Mouse (Mus musculus) spleen, adult 2 months (tissue): ENCODE results near the gene Clcnkb. TPM values are rescaled to one million over a fixed set of nuclear protein-coding genes. Genes with fewer than 3 reads are reported as not detected.

Experiments
- DNase-seq, 2 experiments: peaks; one replicate each; pipeline versions ENCODE4 v3.0.0 to v3.0.0-alpha.2; 2012 to 2021; ENCODE audit warnings: low spot score in 2 of 2, low read depth in 1 of 2
- H3K27ac ChIP-seq: fragments of 200-500 bp; 2 replicates; pipeline ENCODE4 v1.5.1; 2012; ENCODE audit warnings: low read length, inconsistent platforms; ENCODE audit not compliant: insufficient read depth
- H3K27me3 ChIP-seq: fragments of 200-500 bp; 2 replicates; pipeline ENCODE4 v1.6.1; 2012; ENCODE audit warnings: mild to moderate bottlenecking, moderate library complexity, low read length, inconsistent platforms; ENCODE audit not compliant: control insufficient read depth, insufficient read depth
- H3K36me3 ChIP-seq: fragments of 200-500 bp; 2 replicates; pipeline ENCODE4 v1.6.1; 2012; ENCODE audit warnings: mild to moderate bottlenecking, low read length, inconsistent platforms; ENCODE audit not compliant: control insufficient read depth, insufficient read depth
- H3K4me1 ChIP-seq: fragments of 200-500 bp; 2 replicates; pipeline ENCODE4 v1.6.1; 2011; ENCODE audit warnings: inconsistent platforms; ENCODE audit not compliant: control insufficient read depth, insufficient read depth, insufficient read length
- H3K4me3 ChIP-seq: fragments of 200-500 bp; 2 replicates; pipeline ENCODE4 v1.5.1; 2011; ENCODE audit warnings: mild to moderate bottlenecking, inconsistent platforms; ENCODE audit not compliant: insufficient read depth, insufficient read length; ENCODE audit errors: extremely low read depth
- CTCF ChIP-seq: fragments of 200-500 bp; IDR thresholded peaks from 2 replicates; pipeline ENCODE4 v1.5.1; 2011; ENCODE audit warnings: mild to moderate bottlenecking, inconsistent platforms; ENCODE audit not compliant: insufficient read depth, insufficient read length, insufficient replicate concordance; ENCODE audit errors: extremely low read depth
- POLR2A ChIP-seq: fragments of 200-500 bp; IDR thresholded peaks from 2 replicates; pipeline ENCODE4 v1.6.1; 2011; ENCODE audit warnings: low read depth, low read length, inconsistent platforms
- WGBS: fragments of 180-500 bp; shearing (Covaris S2); methylation state at CpG from one replicate; pipeline ENCODE4 v1.1.7; 2018; 5-methylcytosine and 5-hydroxymethylcytosine counted together
- polyA plus RNA-seq: library from polyadenylated mRNA; depleted of rRNA; stranded (reverse); fragments of >200 nt; gene quantifications from 2 replicates; pipeline ENCODE4 v1.2.3, GENCODE M21; 2012; rRNA removed

Clcnkb gene
- 0.07 TPM in 1 of 2 replicates, not detected in the other for polyA plus RNA-seq

DNA sequence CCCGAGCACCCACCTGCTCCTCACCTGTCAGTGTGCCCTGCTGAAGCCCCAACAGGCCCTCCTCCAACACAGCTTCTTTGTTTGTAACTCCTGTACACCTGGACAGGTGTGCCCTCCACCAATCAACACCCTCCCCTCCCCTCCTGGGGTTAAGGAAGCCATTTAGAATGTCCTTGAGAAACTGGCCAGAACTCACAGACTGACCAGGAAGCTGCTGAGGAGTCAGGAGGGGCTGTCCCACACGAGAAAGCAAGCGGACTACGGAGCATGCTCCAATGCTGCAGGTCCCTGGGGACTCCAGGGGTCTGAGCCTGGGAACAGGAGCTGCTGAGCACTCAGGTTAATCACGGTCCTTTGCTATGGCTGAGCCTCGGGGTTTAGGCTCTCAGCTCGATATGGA lies at the start of gene Clcnkb:
Clcnkb (minus strand) TSS at position 91 of the 400 bp plus-strand sequence.
- TF ChIP-seq POLR2A (no peak), CTCF (no peak)

DNA sequence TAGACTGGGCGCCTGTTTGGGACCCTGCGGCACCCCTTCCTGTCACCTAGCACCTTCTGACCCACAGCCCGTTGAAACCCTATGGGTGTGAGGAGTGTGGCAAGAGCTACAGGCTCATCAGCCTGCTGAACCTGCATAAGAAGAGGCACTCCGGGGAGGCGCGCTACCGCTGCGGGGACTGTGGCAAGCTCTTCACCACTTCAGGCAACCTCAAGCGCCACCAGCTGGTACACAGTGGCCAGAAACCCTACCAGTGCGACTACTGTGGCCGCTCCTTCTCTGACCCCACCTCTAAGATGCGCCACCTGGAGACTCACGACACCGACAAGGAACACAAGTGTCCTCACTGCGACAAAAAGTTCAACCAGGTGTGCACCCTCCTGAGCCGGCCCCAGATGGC lies 48.9 kb upstream of the Clcnkb start:
- Histone ChIP-seq H3K36me3 (peaks cover 69% of the 10 kb centered on the region), H3K4me3 (no peak overlapping the region)
- DNase-seq, result no peak

More for the DNA sequence above, at the start of gene Clcnkb:
- H3K4me3 ChIP-seq, result no peak within 1 kb of the TSS
- no peak for DNase-seq
- H3K27me3 ChIP-seq, result no peaks in the 10 kb centered on the region
- H3K36me3 ChIP-seq, result no peaks in the 10 kb centered on the region
- no peak within 1 kb of the TSS for H3K27ac ChIP-seq
- peaks cover 10% of the 10 kb centered on the region; the same call in 1 of the 2 replicates for H3K4me1 ChIP-seq
- 84% methylated on average over 7 of the region's 7 CpGs for WGBS

DNA sequence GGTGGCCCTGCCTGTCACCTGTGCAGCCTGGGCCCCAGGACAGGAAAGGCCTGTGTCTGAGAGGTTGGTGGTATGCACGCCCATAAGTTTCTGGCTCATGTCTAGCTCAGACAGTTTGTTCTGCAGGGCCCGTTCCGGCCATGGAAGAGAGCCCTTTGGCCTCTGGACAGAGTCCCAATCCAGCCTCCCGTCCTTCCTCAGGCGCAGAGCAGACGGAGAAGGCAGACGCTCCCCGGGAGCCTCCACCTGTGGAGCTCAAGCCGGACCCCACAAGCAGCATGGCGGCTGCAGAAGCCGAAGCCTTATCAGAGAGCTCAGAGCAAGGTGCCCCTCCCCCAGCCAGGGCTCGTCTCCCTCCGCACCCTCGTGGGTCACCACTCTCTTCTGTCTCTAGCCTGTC lies 47.7 kb upstream of the Clcnkb start:
- peaks cover 59% of the 10 kb centered on the region for H3K36me3 ChIP-seq

More for the DNA sequence above, 48.9 kb upstream of the Clcnkb start:
- no peak overlapping the region for H3K27ac ChIP-seq
- TF ChIP-seq CTCF, result no peak
- TF ChIP-seq POLR2A, result no peak
- H3K4me1 ChIP-seq, result no peaks in the 10 kb centered on the region
- WGBS, result 94% methylated on average over 16 of the region's 16 CpGs
- no peaks in the 10 kb centered on the region for H3K27me3 ChIP-seq

DNA sequence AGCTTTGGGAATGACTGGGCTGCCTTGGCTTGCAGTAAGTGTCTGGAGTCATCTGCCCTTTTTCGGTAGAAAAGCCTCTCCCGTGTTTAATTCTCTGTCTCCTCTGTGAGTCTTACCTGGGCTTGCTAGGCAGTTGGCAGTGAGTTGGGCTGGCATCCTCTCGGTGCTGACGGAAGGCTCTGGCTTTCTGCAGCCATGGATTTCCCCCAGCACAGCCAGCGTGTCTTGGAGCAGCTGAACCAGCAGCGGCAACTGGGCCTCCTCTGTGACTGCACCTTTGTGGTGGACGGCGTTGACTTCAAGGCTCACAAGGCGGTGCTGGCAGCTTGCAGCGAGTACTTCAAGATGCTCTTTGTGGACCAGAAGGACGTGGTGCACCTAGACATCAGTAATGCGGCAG lies 45.8 kb upstream of the Clcnkb start:
- DNase-seq, result no peak
- H3K27me3 ChIP-seq, result no peaks in the 10 kb centered on the region
- TF ChIP-seq CTCF (no peak), POLR2A (no peak)
- no peak overlapping the region for H3K27ac ChIP-seq
- WGBS, result 94% methylated on average over 12 of the region's 12 CpGs
- H3K36me3 ChIP-seq, result peaks cover 45% of the 10 kb centered on the region
- H3K4me3 ChIP-seq, result no peak overlapping the region
- no peaks in the 10 kb centered on the region for H3K4me1 ChIP-seq

More for the DNA sequence above, 47.7 kb upstream of the Clcnkb start:
- no peak for DNase-seq
- Histone ChIP-seq H3K27ac (no peak overlapping the region), H3K4me1 (no peaks in the 10 kb centered on the region), H3K27me3 (no peaks in the 10 kb centered on the region), H3K4me3 (no peak overlapping the region)
- WGBS, result 90% methylated on average over 14 of the region's 14 CpGs
- TF ChIP-seq CTCF (no peak), POLR2A (no peak)

DNA sequence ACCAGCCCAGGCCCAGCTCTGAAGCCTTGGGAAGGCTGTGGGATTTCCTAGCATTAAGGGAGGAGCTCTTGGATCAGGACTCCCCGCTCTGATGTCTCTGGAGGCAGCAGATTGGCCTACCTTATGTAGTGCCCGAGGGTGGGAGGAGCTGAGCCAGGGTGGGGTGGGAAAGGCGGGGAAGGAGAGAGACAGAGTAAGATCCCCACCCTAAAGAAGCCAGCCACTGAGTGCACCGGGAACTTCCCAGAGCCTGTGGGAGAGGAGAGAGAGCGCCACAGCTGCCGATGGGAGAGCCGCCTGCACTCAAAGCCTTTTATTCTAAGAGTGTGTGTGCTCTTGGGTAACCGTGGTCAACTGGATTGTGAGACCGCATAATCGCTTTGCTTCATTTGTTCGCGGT lies 45.3 kb upstream of the Clcnkb start:
- TF ChIP-seq POLR2A (no peak), CTCF (no peak)
- peaks cover 40% of the 10 kb centered on the region for H3K36me3 ChIP-seq
- 91% methylated on average over 12 of the region's 12 CpGs for WGBS
- no peaks in the 10 kb centered on the region for H3K27me3 ChIP-seq
- H3K4me1 ChIP-seq, result no peaks in the 10 kb centered on the region
- H3K27ac ChIP-seq, result no peak overlapping the region
- no peak for DNase-seq
- H3K4me3 ChIP-seq, result no peak overlapping the region

DNA sequence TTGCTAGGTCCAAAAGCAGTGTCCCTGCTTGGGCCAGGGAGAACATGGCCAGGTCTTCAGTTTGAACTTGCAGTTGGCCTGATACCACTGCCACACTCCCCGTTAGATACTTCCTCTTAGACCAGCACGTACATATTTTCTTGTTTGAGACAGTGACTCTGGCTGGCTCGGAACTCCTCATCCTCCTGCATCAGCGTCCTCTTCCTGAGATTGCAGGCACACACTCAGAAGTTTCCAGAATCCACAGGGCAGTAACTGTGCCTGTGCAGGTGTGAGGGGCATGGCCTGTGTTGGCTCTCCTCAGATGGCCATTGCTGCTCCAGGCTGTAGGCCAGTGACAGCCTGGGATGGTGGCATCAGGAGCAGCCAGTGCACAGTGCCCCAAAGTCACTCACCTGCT lies 44.7 kb upstream of the Clcnkb start:
- Histone ChIP-seq H3K27ac (no peak overlapping the region), H3K4me3 (no peak overlapping the region), H3K27me3 (no peaks in the 10 kb centered on the region), H3K4me1 (no peaks in the 10 kb centered on the region), H3K36me3 (peaks cover 34% of the 10 kb centered on the region)
- DNase-seq, result no peak
- no peak for TF ChIP-seq CTCF
- TF ChIP-seq POLR2A, result no peak
- WGBS, result 75% methylated on average over 4 of the region's 4 CpGs

DNA sequence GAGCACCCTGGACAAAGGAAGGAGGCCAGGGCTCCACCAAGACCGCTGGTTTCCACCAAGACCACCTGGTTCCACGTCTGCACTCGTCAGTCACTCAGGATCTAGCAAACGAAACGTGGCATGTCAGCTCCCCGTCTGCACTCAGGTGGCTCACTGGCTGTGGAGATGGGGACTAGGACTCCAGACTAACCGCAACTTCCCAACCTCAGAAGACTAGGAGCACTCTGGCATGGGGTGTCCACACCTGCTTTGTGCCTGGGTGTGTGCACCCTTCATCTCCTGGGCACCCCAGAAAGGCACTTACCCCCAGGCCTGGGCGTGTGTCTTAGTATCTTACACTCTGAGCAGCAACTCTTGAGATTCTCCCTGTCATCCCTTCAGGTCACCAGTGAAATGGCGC lies 44.0 kb upstream of the Clcnkb start:
- no peak overlapping the region for H3K4me3 ChIP-seq
- peaks cover 2% of the 10 kb centered on the region; the same call in 1 of the 2 replicates for H3K4me1 ChIP-seq
- DNase-seq, result no peak
- H3K36me3 ChIP-seq, result peaks cover 27% of the 10 kb centered on the region
- 95% methylated on average over 9 of the region's 9 CpGs for WGBS
- no peak overlapping the region for H3K27ac ChIP-seq
- TF ChIP-seq CTCF, result no peak
- no peak for TF ChIP-seq POLR2A
- H3K27me3 ChIP-seq, result no peaks in the 10 kb centered on the region
